Mouse (Mus musculus): Measurements from ENCODE around the gene Ndfip2. TPM values are rescaled to one million over a fixed set of nuclear protein-coding genes. Genes with fewer than 3 reads are reported as not detected.
A peak's percentile ranks its signal among the peaks of the same experiment; 100 is the strongest.

Ndfip2 gene
- polyA plus RNA-seq, 2 experiments: 12.9 to 19.1 TPM

DNA sequence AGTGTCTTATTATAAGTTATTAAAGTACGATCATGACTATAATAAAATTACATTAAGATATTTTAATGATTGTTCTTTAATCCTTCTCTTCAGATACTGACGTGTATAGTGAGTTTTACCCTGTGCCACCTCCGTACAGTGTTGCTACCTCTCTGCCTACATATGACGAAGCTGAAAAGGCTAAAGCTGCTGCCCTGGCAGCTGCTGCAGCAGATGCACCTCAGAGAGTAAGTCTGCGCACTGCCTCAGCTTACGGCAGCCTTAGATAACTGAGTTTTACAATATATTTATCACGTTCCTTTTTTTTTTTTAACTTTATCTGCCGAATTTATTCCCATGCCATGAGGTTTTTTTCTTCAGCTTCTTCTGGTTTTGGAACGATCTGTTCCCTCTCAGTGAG lies 33.8 kb downstream of the Ndfip2 start:
- Histone ChIP-seq H3K4me2 (ENCODE audit: low read depth) (no peak overlapping the region), H3K36me3 (replicated peaks; ENCODE audit: control insufficient read depth, insufficient read depth, low read depth) (no peaks in the 10 kb centered on the region), H3K27me3 (ENCODE audit: control insufficient read depth, insufficient read depth, low read length) (no peaks in the 10 kb centered on the region), H3K4me3 (ENCODE audit: insufficient read depth in 1 of 2, low read depth in 2 of 2, low read length in 2 of 2) (no peak overlapping the region), H3K27ac (no peak overlapping the region), H3K9me3 (ENCODE audit: control insufficient read depth, low read length) (no peaks in the 10 kb centered on the region), H3K9ac (replicated peaks) (no peak overlapping the region), H3K4me1 (replicated peaks; ENCODE audit: control insufficient read depth in 2 of 2, insufficient read depth in 2 of 2, low read length in 1 of 2) (no peaks in the 10 kb centered on the region)
- TF ChIP-seq EP300 (IDR thresholded peaks at IDR 0.05; ENCODE audit: low read depth) (no peak), CTCF (IDR thresholded peaks at IDR 0.05; ENCODE audit: low read depth) (no peak)
- DNase-seq (ENCODE audit: low read depth in 3 of 3, low spot score in 3 of 3) (no peak), ATAC-seq (ENCODE audit: insufficient read depth) (no peak)
- 77% methylated on average over 9 of the region's 9 CpGs for WGBS (ENCODE audit: insufficient replicate concordance)

DNA sequence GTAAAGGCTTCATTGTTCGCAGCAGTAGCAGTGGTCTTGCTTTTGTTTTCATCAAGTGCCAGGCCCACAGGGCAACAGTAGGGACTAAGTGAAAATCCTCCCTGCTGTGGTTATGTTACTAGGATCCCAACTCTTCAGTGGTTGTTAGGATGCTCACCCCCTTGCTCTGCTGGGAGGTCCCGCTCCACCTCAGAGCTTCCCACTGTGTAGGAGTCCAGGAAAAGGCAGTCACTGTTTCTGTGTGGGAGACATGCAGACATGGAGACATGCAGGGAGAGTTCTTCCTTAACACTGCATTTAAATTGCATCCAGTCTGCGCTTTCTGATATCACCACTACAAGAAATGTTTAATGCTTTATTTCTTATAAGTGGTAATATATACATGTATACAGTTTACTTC lies 35.4 kb downstream of the Ndfip2 start:
- Histone ChIP-seq H3K27ac (no peak overlapping the region), H3K9ac (replicated peaks) (no peak overlapping the region), H3K27me3 (ENCODE audit: control insufficient read depth, insufficient read depth, low read length) (no peaks in the 10 kb centered on the region), H3K4me3 (ENCODE audit: insufficient read depth in 1 of 2, low read depth in 2 of 2, low read length in 2 of 2) (no peak overlapping the region), H3K9me3 (ENCODE audit: control insufficient read depth, low read length) (no peaks in the 10 kb centered on the region), H3K4me2 (ENCODE audit: low read depth) (no peak overlapping the region), H3K36me3 (replicated peaks; ENCODE audit: control insufficient read depth, insufficient read depth, low read depth) (no peaks in the 10 kb centered on the region), H3K4me1 (replicated peaks; ENCODE audit: control insufficient read depth in 2 of 2, insufficient read depth in 2 of 2, low read length in 1 of 2) (no peaks in the 10 kb centered on the region)
- DNase-seq (ENCODE audit: low read depth in 3 of 3, low spot score in 3 of 3): no peak
- no peak for ATAC-seq (ENCODE audit: insufficient read depth)
- 75% methylated on average over 3 of the region's 3 CpGs for WGBS (ENCODE audit: insufficient replicate concordance)
- TF ChIP-seq CTCF (IDR thresholded peaks at IDR 0.05; ENCODE audit: low read depth) (no peak), EP300 (IDR thresholded peaks at IDR 0.05; ENCODE audit: low read depth) (no peak)

DNA sequence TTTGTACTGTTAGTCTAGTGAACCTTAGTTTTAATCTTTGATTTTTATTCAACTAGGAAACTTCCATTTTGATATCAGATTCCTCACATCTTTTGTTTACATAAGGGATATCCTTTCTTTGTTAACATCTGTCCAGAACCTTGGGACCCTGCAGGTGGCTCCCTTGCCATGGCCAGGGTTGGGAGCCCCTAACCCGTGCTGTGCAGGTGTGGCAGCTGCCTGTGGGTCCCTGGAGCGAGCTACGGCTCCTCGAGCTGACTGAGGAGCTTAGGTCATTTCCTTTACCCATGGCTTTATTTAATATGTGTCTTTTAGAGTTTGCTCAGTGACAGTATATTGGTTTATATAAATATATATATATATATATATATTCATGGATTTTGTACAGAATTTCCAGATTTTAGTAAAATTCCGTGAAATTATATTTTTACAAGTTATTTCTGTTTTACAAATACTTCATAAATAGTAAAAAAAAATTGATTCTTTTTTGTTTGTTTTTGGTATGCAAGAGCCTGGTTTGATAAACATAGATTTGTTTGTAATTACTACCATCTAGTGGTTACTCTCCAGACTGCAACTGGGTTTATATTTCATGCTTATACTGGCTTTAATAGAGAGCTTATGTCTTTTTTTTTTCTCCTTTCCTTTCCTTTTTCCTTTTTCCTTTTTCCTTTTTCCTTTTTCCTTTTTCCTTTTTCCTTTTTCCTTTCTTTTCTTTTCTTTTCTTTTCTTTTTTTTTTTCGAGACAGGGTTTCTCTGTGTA lies 37.6 kb downstream of the Ndfip2 start:
- Histone ChIP-seq H3K9ac (replicated peaks) (no peak overlapping the region), H3K9me3 (ENCODE audit: control insufficient read depth, low read length) (no peaks in the 10 kb centered on the region), H3K27ac (no peak overlapping the region), H3K4me1 (replicated peaks; ENCODE audit: control insufficient read depth in 2 of 2, insufficient read depth in 2 of 2, low read length in 1 of 2) (no peaks in the 10 kb centered on the region; a peak in 1 of 4 replicates), H3K4me3 (ENCODE audit: insufficient read depth in 1 of 2, low read depth in 2 of 2, low read length in 2 of 2) (no peak overlapping the region), H3K27me3 (ENCODE audit: control insufficient read depth, insufficient read depth, low read length) (no peaks in the 10 kb centered on the region), H3K4me2 (ENCODE audit: low read depth) (no peak overlapping the region), H3K36me3 (replicated peaks; ENCODE audit: control insufficient read depth, insufficient read depth, low read depth) (no peaks in the 10 kb centered on the region)
- 45% methylated on average over 6 of the region's 6 CpGs for WGBS (ENCODE audit: insufficient replicate concordance)
- ATAC-seq (ENCODE audit: insufficient read depth) (no peak), DNase-seq (ENCODE audit: low read depth in 3 of 3, low spot score in 3 of 3) (peak; percentile 30 to 47 (median 37))
- TF ChIP-seq EP300 (IDR thresholded peaks at IDR 0.05; ENCODE audit: low read depth): no peak
- TF ChIP-seq CTCF (IDR thresholded peaks at IDR 0.05; ENCODE audit: low read depth): peak; percentile 26; the same call in 1 of the 2 replicates

DNA sequence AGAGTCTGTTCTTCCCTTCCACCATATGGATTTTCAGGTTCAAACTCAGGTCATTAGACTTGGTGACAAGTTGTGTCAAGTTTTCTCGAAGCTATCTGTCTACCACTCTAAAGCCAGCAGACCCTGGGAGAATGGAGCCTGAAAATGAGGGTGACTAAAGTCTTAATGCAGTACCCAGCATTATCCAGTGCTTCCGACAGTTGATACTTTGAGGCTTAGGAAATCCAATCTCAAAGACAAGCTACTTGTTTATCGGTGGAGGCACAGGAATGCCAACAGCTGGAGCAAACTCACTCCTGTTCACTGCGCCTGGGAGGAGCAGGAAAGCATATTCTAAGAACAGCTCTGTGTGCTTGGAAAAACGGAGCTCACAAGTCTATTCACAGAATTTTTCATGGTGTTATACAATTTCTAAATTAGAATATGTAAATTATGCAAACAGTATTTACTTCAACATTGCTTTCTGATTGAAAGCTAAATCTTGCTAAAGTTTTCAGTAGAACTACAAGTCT lies 41.4 kb downstream of the Ndfip2 start:
- Histone ChIP-seq H3K4me2 (ENCODE audit: low read depth) (no peak overlapping the region), H3K4me1 (replicated peaks; ENCODE audit: control insufficient read depth in 2 of 2, insufficient read depth in 2 of 2, low read length in 1 of 2) (no peaks in the 10 kb centered on the region; a peak in 1 of 4 replicates), H3K36me3 (replicated peaks; ENCODE audit: control insufficient read depth, insufficient read depth, low read depth) (no peaks in the 10 kb centered on the region), H3K4me3 (ENCODE audit: insufficient read depth in 1 of 2, low read depth in 2 of 2, low read length in 2 of 2) (no peak overlapping the region), H3K9me3 (ENCODE audit: control insufficient read depth, low read length) (no peaks in the 10 kb centered on the region), H3K27ac (no peak overlapping the region), H3K9ac (replicated peaks) (no peak overlapping the region), H3K27me3 (ENCODE audit: control insufficient read depth, insufficient read depth, low read length) (no peaks in the 10 kb centered on the region)
- WGBS (ENCODE audit: insufficient replicate concordance): 60% methylated on average over 5 of the region's 5 CpGs
- ATAC-seq (ENCODE audit: insufficient read depth): no peak
- TF ChIP-seq CTCF (IDR thresholded peaks at IDR 0.05; ENCODE audit: low read depth) (no peak), EP300 (IDR thresholded peaks at IDR 0.05; ENCODE audit: low read depth) (no peak)
- no peak for DNase-seq (ENCODE audit: low read depth in 3 of 3, low spot score in 3 of 3)

DNA sequence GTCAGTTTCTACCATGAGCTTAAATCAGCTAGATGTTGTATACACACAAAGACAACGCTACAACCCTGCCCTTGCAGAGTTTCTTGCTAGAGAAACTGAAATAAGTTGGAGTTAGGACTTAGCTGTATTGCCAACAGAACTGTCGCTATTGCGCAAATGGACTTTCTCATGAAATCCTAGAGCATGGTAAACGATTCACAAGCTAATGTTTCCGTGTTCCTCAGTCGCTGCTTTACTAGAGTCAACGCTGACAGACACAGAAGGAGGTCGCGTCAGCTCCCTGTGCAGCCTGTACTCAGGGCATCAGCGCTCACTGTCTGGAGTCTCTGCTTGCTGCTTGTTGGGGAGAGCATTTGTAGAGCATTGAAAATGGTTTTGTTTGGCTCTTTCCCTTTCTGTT lies 42.2 kb downstream of the Ndfip2 start:
- ATAC-seq (ENCODE audit: insufficient read depth) (no peak), DNase-seq (ENCODE audit: low read depth in 3 of 3, low spot score in 3 of 3) (peak in 2 of 3 experiments; percentile 17 to 26)
- Histone ChIP-seq H3K4me1 (replicated peaks; ENCODE audit: control insufficient read depth in 2 of 2, insufficient read depth in 2 of 2, low read length in 1 of 2) (no peaks in the 10 kb centered on the region; a peak in 1 of 4 replicates), H3K27me3 (ENCODE audit: control insufficient read depth, insufficient read depth, low read length) (no peaks in the 10 kb centered on the region), H3K4me2 (ENCODE audit: low read depth) (no peak overlapping the region), H3K27ac (no peak overlapping the region), H3K9ac (replicated peaks) (no peak overlapping the region), H3K36me3 (replicated peaks; ENCODE audit: control insufficient read depth, insufficient read depth, low read depth) (no peaks in the 10 kb centered on the region), H3K4me3 (ENCODE audit: insufficient read depth in 1 of 2, low read depth in 2 of 2, low read length in 2 of 2) (no peak overlapping the region), H3K9me3 (ENCODE audit: control insufficient read depth, low read length) (no peaks in the 10 kb centered on the region)
- WGBS (ENCODE audit: insufficient replicate concordance): 82% methylated on average over 10 of the region's 10 CpGs
- TF ChIP-seq EP300 (IDR thresholded peaks at IDR 0.05; ENCODE audit: low read depth) (no peak), CTCF (IDR thresholded peaks at IDR 0.05; ENCODE audit: low read depth) (no peak)

Measured in liver, embryonic 14.5 days (tissue).